ENCODE assay signal across 12 mouse cellular contexts in the genomic region with DNA sequence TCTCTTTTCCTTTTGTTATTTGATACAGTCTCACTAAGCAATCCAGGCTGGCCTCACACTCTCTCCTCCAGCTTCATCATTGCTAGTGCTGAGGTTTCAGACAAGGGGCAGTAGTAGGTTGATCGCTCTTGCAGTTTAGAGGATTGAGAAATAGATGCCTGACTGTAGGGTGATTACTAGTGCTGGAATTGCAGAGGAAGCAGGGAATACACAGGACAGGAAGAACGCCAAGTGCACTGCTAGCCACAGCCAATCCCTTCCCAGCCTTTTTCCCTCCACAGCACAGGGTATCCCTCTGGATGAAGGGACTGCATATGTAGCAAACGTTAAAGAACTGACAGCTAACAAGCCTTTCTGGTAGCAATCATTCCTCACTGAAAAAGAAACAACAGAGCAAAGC. TPM values are rescaled to one million over a fixed set of nuclear protein-coding genes. Genes with fewer than 3 reads are reported as not detected.
A peak's percentile ranks its signal among the peaks of the same experiment; 100 is the strongest.
DNase-seq lines count a peak whose midpoint lies in the region; ATAC-seq and TF ChIP-seq lines count a peak whose summit lies in the region.
"Had no signal": no experiment of that assay in that cellular context is flagged by ENCODE, and none has a peak within 500 bp of the region (broad histone marks: within the 10 kb centered on the region; RNA-seq: fewer than 3 reads in every experiment).

No protein-coding gene starts in this region.

- 50% methylated on average over 3 of the region's 3 CpGs for WGBS in forebrain, embryonic 13.5 days
- WGBS in forebrain, embryonic 10.5 days: 57% methylated on average over 3 of the region's 3 CpGs
- WGBS in hindbrain, embryonic 14.5 days: 35% methylated on average over 3 of the region's 3 CpGs
- 13% methylated on average over 3 of the region's 3 CpGs for WGBS in olfactory bulb, adult 2 months

- no peak overlapping the region for H3K27ac ChIP-seq in forebrain, embryonic 13.5 days
- no peak overlapping the region for H3K27ac ChIP-seq in forebrain, embryonic 10.5 days
- H3K27ac ChIP-seq in hindbrain, embryonic 14.5 days: peak overlapping the region; percentile 96
- peak overlapping the region; percentile 85 for H3K27ac ChIP-seq in olfactory bulb, adult 2 months (ENCODE audit: insufficient read depth, low read depth, low read length)
- H3K27ac ChIP-seq: embryonic facial prominence, embryonic 12.5 days; limb, embryonic 15.5 days had no signal

- no peaks in the 10 kb centered on the region for H3K36me3 ChIP-seq in forebrain, embryonic 13.5 days (ENCODE audit: poor library complexity, severe bottlenecking)
- no peaks in the 10 kb centered on the region for H3K36me3 ChIP-seq in forebrain, embryonic 10.5 days (replicated peaks)
- H3K36me3 ChIP-seq in hindbrain, embryonic 14.5 days (replicated peaks; ENCODE audit: control insufficient read depth, insufficient read depth): no peaks in the 10 kb centered on the region
- H3K36me3 ChIP-seq: embryonic facial prominence, embryonic 12.5 days; limb, embryonic 15.5 days had no signal

- H3K9ac ChIP-seq in forebrain, embryonic 13.5 days: no peak overlapping the region
- peak overlapping the region; percentile 86 for H3K9ac ChIP-seq in hindbrain, embryonic 14.5 days
- H3K9ac ChIP-seq: limb, embryonic 15.5 days had no signal

- no peak for DNase-seq in forebrain, embryonic 10.5 days (ENCODE audit: extremely low spot score, low spot score)
- peak; percentile 2 to 20 for DNase-seq in left cerebral cortex, postnatal 25 days (ENCODE audit: low spot score in 2 of 2)
- no peak for DNase-seq in left cerebral cortex, postnatal 10 days (ENCODE audit: extremely low spot score in 1 of 2, low spot score in 2 of 2)
- peak; percentile 26 for DNase-seq in hindbrain, embryonic 14.5 days (ENCODE audit: low spot score)
- DNase-seq in testis, postnatal 10 days (ENCODE audit: low spot score): no peak
- no peak for DNase-seq in lung, postnatal 4 days
- DNase-seq: kidney, postnatal 36 days had no signal

- TF ChIP-seq CTCF in olfactory bulb, adult 2 months (IDR thresholded peaks at IDR 0.05; ENCODE audit: insufficient read depth, low read depth, low read length): no peak

- H3K9me3 ChIP-seq in forebrain, embryonic 13.5 days (replicated peaks): no peaks in the 10 kb centered on the region
- H3K9me3 ChIP-seq in forebrain, embryonic 10.5 days: no peaks in the 10 kb centered on the region
- H3K9me3 ChIP-seq in hindbrain, embryonic 14.5 days (ENCODE audit: control insufficient read depth, low read length): no peaks in the 10 kb centered on the region
- H3K9me3 ChIP-seq: embryonic facial prominence, embryonic 12.5 days; limb, embryonic 15.5 days had no signal

- H3K4me3 ChIP-seq in forebrain, embryonic 13.5 days: 0 out of 2 replicates have a peak overlapping the region, but pooled peaks have one; percentile 66
- no peak overlapping the region for H3K4me3 ChIP-seq in forebrain, embryonic 10.5 days
- H3K4me3 ChIP-seq in hindbrain, embryonic 14.5 days (replicated peaks; ENCODE audit: low read length): peak overlapping the region; percentile 76
- H3K4me3 ChIP-seq in olfactory bulb, adult 2 months (ENCODE audit: insufficient read depth, low read depth, low read length): no peak overlapping the region

- 0 out of 2 replicates have a peak, but pooled peaks cover 12% of the 10 kb centered on the region for H3K4me1 ChIP-seq in forebrain, embryonic 13.5 days
- peaks cover 15% of the 10 kb centered on the region for H3K4me1 ChIP-seq in forebrain, embryonic 10.5 days
- H3K4me1 ChIP-seq in hindbrain, embryonic 14.5 days (replicated peaks; ENCODE audit: control insufficient read depth, insufficient read depth, low read length): peaks cover 15% of the 10 kb centered on the region
- H3K4me1 ChIP-seq in olfactory bulb, adult 2 months (ENCODE audit: control insufficient read depth, insufficient read depth, low read length): no peaks in the 10 kb centered on the region
- H3K4me1 ChIP-seq: embryonic facial prominence, embryonic 12.5 days had no signal

- ATAC-seq in forebrain, embryonic 13.5 days: peak; percentile 13; the same call in 1 of the 2 replicates
- peak; percentile 25; the same call in 1 of the 2 replicates for ATAC-seq in hindbrain, embryonic 14.5 days (ENCODE audit: low FRiP score)

- intact Hi-C loops in left cerebral cortex, postnatal 25 days (cut with DNase I): loop anchor here (5.0 kb wide), 1 partner anchor 40 kb away; no protein-coding TSS in a partner anchor
- intact Hi-C loops in left cerebral cortex, postnatal 10 days (cut with DNase I): loop anchor here (10.0 kb wide), 1 partner anchor 133 kb away; no protein-coding TSS in a partner anchor

- no peak for TF ChIP-seq POLR2A in olfactory bulb, adult 2 months (IDR thresholded peaks at IDR 0.05; ENCODE audit: insufficient read depth, low read depth, low read length)

- H3K27me3 ChIP-seq in forebrain, embryonic 13.5 days: no peaks in the 10 kb centered on the region; the same call in 1 of the 2 replicates
- peaks cover 30% of the 10 kb centered on the region for H3K27me3 ChIP-seq in forebrain, embryonic 10.5 days (ENCODE audit: poor library complexity, severe bottlenecking)
- no peaks in the 10 kb centered on the region for H3K27me3 ChIP-seq in hindbrain, embryonic 14.5 days (ENCODE audit: control insufficient read depth, insufficient read depth, low read length)
- H3K27me3 ChIP-seq: limb, embryonic 15.5 days had no signal

- peak overlapping the region; percentile 88 for H3K4me2 ChIP-seq in forebrain, embryonic 13.5 days
- peak overlapping the region; percentile 78 for H3K4me2 ChIP-seq in hindbrain, embryonic 14.5 days (replicated peaks)

RNA-seq across cellular contexts. Expression of gene Frmd3, which starts 1.0 kb away (rescaled TPM):
- polyA plus RNA-seq in forebrain, embryonic 13.5 days (2015; fragmentation: Nextera tagmentation; extraction: Ambion mirVana): 7.3 and 11.7 TPM in 2 replicates
- 2.3 and 2.7 TPM in 2 replicates for polyA plus RNA-seq in forebrain, embryonic 10.5 days (2016; fragmentation: Nextera tagmentation; extraction: Ambion mirVana)
- total RNA-seq in left cerebral cortex, postnatal 25 days (2021): 1 to 10 TPM; 7.4 to 9.0 TPM
- 10 to 100 TPM; 25.4 to 25.6 TPM for total RNA-seq in left cerebral cortex, postnatal 10 days (2021)
- polyA plus RNA-seq in hindbrain, embryonic 14.5 days (2014; fragmentation: Nextera tagmentation; extraction: Ambion mirVana): 36.6 and 39.5 TPM in 2 replicates
- not detected in 2 replicates for polyA plus RNA-seq in olfactory bulb, adult 2 months (2012; ENCODE audit: insufficient read depth, insufficient read length, low replicate concordance, missing spikeins)
- polyA plus RNA-seq: C2C12 had no signal

Comparison
In these comparisons a context has a peak if more than half of its experiments do, and no peak if none do; other contexts are left out.
1. H3K4me3 ChIP-seq: peak in forebrain, embryonic 13.5 days (single experiment) and hindbrain, embryonic 14.5 days (single experiment); none in forebrain, embryonic 10.5 days (single experiment) and olfactory bulb, adult 2 months (single experiment).
2. DNase-seq: peak in left cerebral cortex, postnatal 25 days (2 of 2) and hindbrain, embryonic 14.5 days (single experiment); none in forebrain, embryonic 10.5 days (single experiment), left cerebral cortex, postnatal 10 days (0 of 2), testis, postnatal 10 days (single experiment) and lung, postnatal 4 days (0 of 2).
3. H3K27ac ChIP-seq: peak in hindbrain, embryonic 14.5 days (single experiment) and olfactory bulb, adult 2 months (single experiment); none in forebrain, embryonic 13.5 days (single experiment) and forebrain, embryonic 10.5 days (single experiment).